Mouse (Mus musculus): ENCODE data around the gene Dpp8.

GRCm38 (mm10) chr9:65023447-65023846, 8.8 kb upstream of the Dpp8 start:
- TF ChIP-seq CTCF (IDR thresholded peaks at IDR 0.05; ENCODE audit: borderline replicate concordance, control insufficient read depth, extremely low read depth, insufficient read depth, low read length, poor library complexity), result no peak
- TF ChIP-seq POLR2A (IDR thresholded peaks at IDR 0.05; ENCODE audit: control insufficient read depth, extremely low read depth, insufficient read depth, low read length, poor library complexity), result no peak
